Mouse (Mus musculus) lung, adult 2 months (tissue): ENCODE data around the gene Grrp1. TPM values are rescaled to one million over a fixed set of nuclear protein-coding genes. Genes with fewer than 3 reads are reported as not detected.
A peak's percentile ranks its signal among the peaks of the same experiment; 100 is the strongest.
"Not testable (repeated sequence)": the region's sequence is repeated elsewhere in the genome, so short reads cannot be mapped to it uniquely, and the experiment has no call there.

ENCODE experiments used
- DNase-seq: peaks from one replicate; pipeline ENCODE4 v3.0.0; 2022
- H3K4me1 ChIP-seq: fragments of 200-500 bp; 2 replicates; pipeline ENCODE4 v1.6.1; 2011; ENCODE audit warnings: low read length; ENCODE audit not compliant: control insufficient read depth, insufficient read depth
- H3K4me3 ChIP-seq: fragments of 200-500 bp; replicated peaks from 2 replicates; pipeline ENCODE3; 2011; ENCODE audit warnings: low read depth, mild to moderate bottlenecking, control low read depth, low read length; ENCODE audit errors: extremely low read depth
- CTCF ChIP-seq: fragments of 200-500 bp; IDR thresholded peaks from 2 replicates; pipeline ENCODE4 v1.5.1; 2011; ENCODE audit warnings: mild to moderate bottlenecking, low read length, control low read depth; ENCODE audit not compliant: insufficient read depth
- POLR2A ChIP-seq: fragments of 200-500 bp; IDR thresholded peaks from 2 replicates; pipeline ENCODE4 v1.6.1; 2011; ENCODE audit warnings: low read depth, mild to moderate bottlenecking, control low read depth, low read length, borderline replicate concordance; ENCODE audit errors: extremely low read depth
- WGBS: fragments of 180-500 bp; shearing (Covaris S2); methylation state at CpG from one replicate; pipeline ENCODE4 v1.1.7; 2018; 5-methylcytosine and 5-hydroxymethylcytosine counted together
- polyA plus RNA-seq: library from polyadenylated mRNA; depleted of rRNA; stranded (reverse); fragments of >200 nt; gene quantifications from 2 replicates; pipeline ENCODE4 v1.2.3, GENCODE M21; 2012

The Grrp1 gene
- polyA plus RNA-seq, 1 experiment, result 37.9 TPM

GRCm38 (mm10) chr4:134272731-134273416 is 19.0 kb upstream of the Grrp1 start:
- 10% methylated on average over 12 of the region's 13 CpGs for WGBS
- peaks cover 2% of the 10 kb centered on the region; the same call in 1 of the 2 replicates for H3K4me1 ChIP-seq
- TF ChIP-seq POLR2A, result no peak
- no peak for TF ChIP-seq CTCF
- no peak for DNase-seq
- H3K4me3 ChIP-seq, result no peak overlapping the region

GRCm38 (mm10) chr4:134271979-134272378 is 18.1 kb upstream of the Grrp1 start:
- TF ChIP-seq CTCF (no peak), POLR2A (no peak)
- no peak overlapping the region for H3K4me3 ChIP-seq
- WGBS, result 87% methylated on average over 7 of the region's 7 CpGs
- no peak for DNase-seq
- H3K4me1 ChIP-seq, result peaks cover 2% of the 10 kb centered on the region; the same call in 1 of the 2 replicates

- H3K4me3 ChIP-seq, H3K4me1 ChIP-seq, DNase-seq: not testable (repeated sequence)
- TF ChIP-seq CTCF, result 0 out of 2 replicates have a peak, but pooled peaks have one; percentile 14
Observed at GRCm38 (mm10) chr4:134269622-134270021, 15.7 kb upstream of the Grrp1 start.

GRCm38 (mm10) chr4:134268102-134268655 is 14.3 kb upstream of the Grrp1 start:
- 59% methylated on average over 19 of the region's 19 CpGs for WGBS
- no peak for DNase-seq
- H3K4me3 ChIP-seq, result no peak overlapping the region
- peaks cover 5% of the 10 kb centered on the region; the same call in 1 of the 2 replicates for H3K4me1 ChIP-seq
- TF ChIP-seq POLR2A (no peak), CTCF (no peak)

- DNase-seq, result no peak
- H3K4me1 ChIP-seq, result peaks cover 2% of the 10 kb centered on the region; the same call in 1 of the 2 replicates
- H3K4me3 ChIP-seq, result no peak overlapping the region
- 41% methylated on average over 9 of the region's 9 CpGs for WGBS
- no peak for TF ChIP-seq CTCF
- no peak for TF ChIP-seq POLR2A
Observed at GRCm38 (mm10) chr4:134265860-134266585, 12.1 kb upstream of the Grrp1 start.

- Histone ChIP-seq H3K4me3 (no peak overlapping the region), H3K4me1 (peaks cover 4% of the 10 kb centered on the region; the same call in 1 of the 2 replicates)
- WGBS, result 37% methylated on average over 6 of the region's 6 CpGs
- DNase-seq, result peak; percentile 74
- TF ChIP-seq CTCF, result peak; percentile 85
- no peak for TF ChIP-seq POLR2A
Observed at GRCm38 (mm10) chr4:134263191-134263590, 9.3 kb upstream of the Grrp1 start.

- Histone ChIP-seq H3K4me3 (no peak overlapping the region), H3K4me1 (peaks cover 4% of the 10 kb centered on the region)
- WGBS, result 21% methylated on average over 11 of the region's 11 CpGs
- DNase-seq, result no peak
- no peak for TF ChIP-seq CTCF
- TF ChIP-seq POLR2A, result no peak
Observed at GRCm38 (mm10) chr4:134258354-134258753, 4.4 kb upstream of the Grrp1 start.

- TF ChIP-seq CTCF, result no peak
- no peak for TF ChIP-seq POLR2A
- Histone ChIP-seq H3K4me1 (peaks cover 4% of the 10 kb centered on the region), H3K4me3 (no peak overlapping the region)
- no peak for DNase-seq
- WGBS, result 39% methylated on average over 11 of the region's 11 CpGs
Observed at GRCm38 (mm10) chr4:134257198-134258009, 3.5 kb upstream of the Grrp1 start.

- DNase-seq, result no peak
- peaks cover 4% of the 10 kb centered on the region for H3K4me1 ChIP-seq
- WGBS, result 28% methylated on average over 19 of the region's 19 CpGs
- H3K4me3 ChIP-seq, result no peak overlapping the region
- no peak for TF ChIP-seq CTCF
- no peak for TF ChIP-seq POLR2A
Observed at GRCm38 (mm10) chr4:134256407-134257197, 2.7 kb upstream of the Grrp1 start.
